Mouse (Mus musculus) splenic B cell, adult 2 months (primary cell): ENCODE data around the gene Lin37.

ENCODE experiments used
- DNase-seq: peaks from one replicate; pipeline ENCODE4 v3.0.0-alpha.2; 2011; ENCODE audit warnings: low read depth, low spot score
- H3K27me3 ChIP-seq: 2 replicates; pipeline ENCODE4 v1.6.1; 2012; ENCODE audit warnings: mild to moderate bottlenecking, low read length, moderate library complexity, mixed read lengths; ENCODE audit not compliant: control insufficient read depth, poor library complexity, insufficient read depth, severe bottlenecking
- H3K36me3 ChIP-seq: 2 replicates; pipeline ENCODE4 v1.6.1; 2012; ENCODE audit warnings: mild to moderate bottlenecking, low read length, moderate library complexity, mixed read lengths; ENCODE audit not compliant: control insufficient read depth, poor library complexity, insufficient read depth, severe bottlenecking

Gene Lin37

DNA sequence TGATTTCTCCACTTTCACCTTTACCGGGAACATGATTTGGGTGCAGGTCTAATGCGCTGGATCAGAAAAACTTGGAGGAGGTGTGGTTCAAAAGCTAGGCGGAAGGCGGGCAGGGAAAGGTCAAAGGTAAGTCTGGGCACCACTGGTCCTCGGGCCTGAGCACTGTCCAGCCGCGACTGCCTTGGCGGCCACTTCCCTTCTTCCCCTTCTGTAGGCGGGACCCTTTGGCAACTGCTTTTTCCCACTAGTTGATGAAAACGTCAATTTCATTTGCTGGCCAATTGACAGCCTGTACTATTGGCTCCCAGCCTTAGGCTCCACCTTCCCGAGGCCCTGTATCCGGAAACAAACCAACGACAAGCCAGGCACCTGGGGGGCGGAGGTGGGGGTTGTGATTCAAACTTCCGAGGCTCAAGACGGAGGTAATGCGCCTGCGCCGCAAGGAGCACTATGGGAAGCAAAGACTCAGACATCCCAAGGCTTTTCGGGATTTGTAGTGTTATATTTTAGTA lies at the start of gene Lin37:
Gene Lin37, minus strand, starts transcription at position 396 of the 512 bp plus-strand sequence.
- H3K27me3 ChIP-seq: no peaks in the 10 kb centered on the region
- H3K36me3 ChIP-seq: peaks cover 10% of the 10 kb centered on the region
- DNase-seq: peak; percentile 94

DNA sequence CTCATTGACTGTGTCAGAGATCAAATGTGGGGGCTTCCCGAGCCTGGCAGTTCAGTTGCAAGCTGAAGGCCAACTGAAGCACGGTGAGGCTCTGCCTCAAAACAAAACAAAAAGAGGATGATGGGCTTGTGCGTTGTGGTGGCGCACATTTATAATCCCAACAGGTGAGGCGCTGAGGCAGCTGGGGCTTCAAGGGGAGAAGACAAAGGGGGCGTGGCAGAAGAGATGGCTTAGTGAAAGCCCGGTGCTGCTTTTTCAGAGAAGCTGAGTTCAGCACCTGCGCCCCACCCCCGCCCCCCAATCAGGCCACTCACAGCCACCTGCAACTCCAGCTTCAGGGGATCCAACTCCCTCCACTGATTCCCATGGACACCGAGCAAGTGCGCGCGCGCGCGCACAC lies 48.8 kb upstream of the Lin37 start:
- H3K36me3 ChIP-seq: no peaks in the 10 kb centered on the region
- DNase-seq: no peak

DNA sequence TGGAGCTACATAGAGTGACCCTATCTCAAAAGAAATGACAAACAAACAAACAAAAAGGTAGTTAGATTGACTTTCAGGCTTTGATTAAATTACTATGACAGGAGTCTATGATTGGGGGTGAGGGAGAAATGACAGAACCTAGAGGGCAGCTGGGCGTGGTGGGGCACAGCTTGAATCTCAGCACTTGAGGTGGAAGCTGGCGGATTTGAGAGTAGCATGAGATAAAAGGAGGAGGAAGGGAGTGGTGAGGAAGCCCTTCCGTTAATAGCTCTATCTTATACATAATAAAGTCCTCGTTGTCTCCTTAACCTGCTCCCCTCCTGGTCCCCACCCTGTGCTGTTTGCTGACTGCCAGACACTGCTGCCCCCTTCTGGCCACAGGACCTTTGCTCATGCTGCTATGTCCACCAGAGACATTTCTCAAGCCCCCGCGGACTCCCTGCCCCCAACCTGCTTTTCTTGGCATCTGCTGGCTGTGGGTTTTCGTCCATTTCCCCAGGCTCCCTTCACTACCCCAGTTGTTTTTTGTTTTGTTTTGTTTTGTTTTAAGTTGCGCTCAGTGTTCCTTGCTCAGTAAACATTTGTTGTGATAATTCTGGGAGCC lies 48.2 kb upstream of the Lin37 start:
- no peaks in the 10 kb centered on the region for H3K36me3 ChIP-seq
- peak; percentile 84 for DNase-seq
- H3K27me3 ChIP-seq: no peaks in the 10 kb centered on the region

More for the DNA sequence above, 48.8 kb upstream of the Lin37 start:
- no peaks in the 10 kb centered on the region for H3K27me3 ChIP-seq

DNA sequence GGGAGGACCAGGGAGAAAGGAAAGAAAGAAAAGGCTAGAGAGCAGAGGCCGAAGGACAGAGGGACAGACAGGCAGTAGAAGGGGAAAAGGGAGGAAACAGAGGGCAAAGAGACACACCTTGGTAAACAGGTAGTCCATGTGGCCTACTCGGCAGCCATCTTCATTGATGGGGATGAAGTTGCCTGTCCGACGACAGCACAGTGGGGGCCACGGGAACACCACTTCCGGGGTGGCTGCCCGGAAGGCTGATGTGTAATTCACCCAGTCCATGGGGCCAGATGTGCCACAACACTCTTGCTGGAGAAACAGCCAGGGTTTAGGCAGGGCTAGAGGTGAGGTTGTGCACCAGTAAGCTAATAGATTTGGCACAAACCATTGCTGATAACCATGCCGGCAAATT lies 45.3 kb upstream of the Lin37 start:
- no peaks in the 10 kb centered on the region for H3K36me3 ChIP-seq
- DNase-seq: no peak

DNA sequence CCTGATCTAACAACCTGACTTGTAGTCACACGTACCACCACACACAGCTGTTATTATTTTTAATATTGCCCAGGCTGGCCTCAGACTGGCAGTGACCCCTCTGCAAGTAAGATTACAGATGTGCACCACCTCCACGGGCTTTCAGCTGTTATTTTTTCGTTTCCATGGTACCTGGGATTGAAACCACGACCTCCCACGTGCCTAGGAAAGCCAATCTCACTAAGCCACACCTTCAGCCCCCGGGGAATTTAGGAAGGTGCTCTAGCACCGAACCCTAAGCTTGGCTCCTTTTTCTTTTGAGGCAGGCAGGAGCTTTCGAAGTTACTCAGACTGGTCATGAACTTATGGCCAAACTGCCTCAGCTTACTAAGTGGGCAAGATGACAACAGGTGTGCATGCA lies 44.8 kb upstream of the Lin37 start:
- H3K36me3 ChIP-seq: no peaks in the 10 kb centered on the region
- no peak for DNase-seq
- H3K27me3 ChIP-seq: no peaks in the 10 kb centered on the region

More for the DNA sequence above, 45.3 kb upstream of the Lin37 start:
- H3K27me3 ChIP-seq: no peaks in the 10 kb centered on the region

DNA sequence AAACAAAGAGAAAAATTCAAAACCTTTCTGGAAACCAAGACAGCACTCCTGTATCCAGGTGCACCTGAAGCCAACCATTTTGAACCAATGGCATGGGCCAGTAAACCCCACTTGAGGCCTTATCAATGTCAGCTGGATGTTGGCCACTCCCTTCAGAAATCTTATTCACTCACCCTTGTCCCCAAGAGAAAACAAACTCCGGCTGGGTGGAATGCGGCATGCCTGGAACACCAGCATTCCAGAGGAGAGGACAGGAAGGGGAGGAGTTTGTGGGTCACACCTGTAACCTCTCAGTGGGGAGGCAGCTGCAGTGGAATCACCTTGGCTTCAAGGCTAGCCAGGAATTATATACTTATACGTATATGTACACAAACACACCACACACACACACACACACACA lies 42.9 kb upstream of the Lin37 start:
- H3K27me3 ChIP-seq: no peaks in the 10 kb centered on the region
- DNase-seq: no peak

DNA sequence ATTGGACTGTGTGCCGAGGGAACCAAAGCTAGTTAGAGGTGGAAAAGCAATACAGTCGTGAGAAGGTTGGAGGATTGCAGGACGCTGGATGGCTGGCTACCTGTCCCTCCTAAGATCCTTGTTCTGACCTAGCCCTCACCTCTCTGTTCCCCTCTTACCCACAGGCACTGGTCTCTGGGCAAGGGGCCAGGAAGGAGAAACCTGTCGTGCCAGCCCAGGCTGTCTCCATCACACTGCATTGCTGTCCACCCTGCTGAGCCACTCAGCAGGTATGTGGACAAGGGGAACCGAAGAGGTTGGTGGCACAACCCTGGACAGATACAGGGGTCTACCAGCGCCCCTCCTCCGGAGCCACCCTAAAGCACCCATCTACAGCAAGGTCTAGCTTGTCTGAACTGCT lies 41.0 kb upstream of the Lin37 start:
- DNase-seq: no peak
- Histone ChIP-seq H3K27me3 (no peaks in the 10 kb centered on the region), H3K36me3 (no peaks in the 10 kb centered on the region)

More for the DNA sequence above, 42.9 kb upstream of the Lin37 start:
- no peaks in the 10 kb centered on the region for H3K36me3 ChIP-seq

DNA sequence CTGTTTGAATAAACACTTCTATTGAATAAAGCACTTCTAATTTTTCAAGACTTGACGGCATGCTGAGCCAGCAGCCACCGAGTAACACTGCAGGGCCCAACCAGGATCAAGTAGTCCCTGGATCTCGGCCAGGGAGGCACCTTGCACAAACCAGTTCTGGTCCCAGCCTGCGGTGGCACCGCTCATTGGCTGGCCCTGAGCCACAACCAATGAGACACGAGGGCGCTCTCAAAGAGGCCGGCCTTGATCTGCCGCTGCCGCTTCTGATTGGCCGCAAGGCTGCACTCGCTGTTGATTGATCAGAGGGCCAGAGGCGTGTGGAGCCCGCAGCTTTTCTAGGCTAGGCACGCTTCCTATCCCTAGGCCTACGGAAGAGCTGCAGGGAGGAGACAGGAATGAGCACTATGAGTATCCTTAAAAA lies 40.3 kb upstream of the Lin37 start:
- DNase-seq: peak; percentile 64

DNA sequence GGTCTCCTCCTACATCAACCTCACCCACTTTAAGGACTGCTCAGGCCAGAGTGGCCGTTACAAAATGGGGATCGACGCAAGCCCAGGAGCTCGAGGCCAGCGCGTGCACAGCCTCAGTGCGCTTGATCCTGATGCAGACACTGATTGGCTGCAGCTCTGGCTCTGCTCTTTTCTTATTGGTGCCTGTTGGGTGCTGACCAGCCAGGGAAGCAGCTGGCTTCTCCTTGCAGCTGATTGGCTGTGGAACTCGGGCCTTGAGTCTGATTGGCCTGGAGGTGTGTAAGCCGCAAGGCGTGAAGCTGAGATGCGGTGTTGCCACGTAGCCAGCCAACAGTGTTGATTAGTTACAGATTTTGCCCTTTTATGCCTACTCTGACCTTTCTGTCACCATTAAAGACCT lies 39.1 kb upstream of the Lin37 start, which contains the start of gene Zbtb32:
Gene Zbtb32, minus strand, starts transcription at position 124 of the 400 bp plus-strand sequence.
- H3K27me3 ChIP-seq: no peaks in the 10 kb centered on the region
- H3K36me3 ChIP-seq: no peaks in the 10 kb centered on the region
- DNase-seq: no peak

More for the DNA sequence above, 40.3 kb upstream of the Lin37 start:
- H3K27me3 ChIP-seq: no peaks in the 10 kb centered on the region
- H3K36me3 ChIP-seq: no peaks in the 10 kb centered on the region

DNA sequence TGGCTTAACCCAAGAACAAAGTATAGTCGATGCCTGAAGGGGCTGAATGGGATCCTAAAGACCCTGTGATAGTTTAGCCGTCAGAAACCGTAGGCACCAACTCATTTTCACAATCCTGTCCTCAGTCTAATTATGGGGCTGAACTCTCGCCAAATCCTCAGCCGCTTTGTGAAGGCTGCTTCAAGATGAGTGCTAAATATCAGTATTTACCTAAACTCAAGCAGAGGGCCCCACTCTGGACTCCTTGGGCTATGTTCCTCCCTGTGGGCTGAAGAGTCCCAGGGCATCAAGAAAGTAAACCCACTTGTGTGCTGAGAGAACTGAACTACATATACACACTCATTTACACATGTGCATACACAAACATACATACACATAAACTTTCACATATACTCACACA lies 37.2 kb upstream of the Lin37 start:
- no peak for DNase-seq
- H3K27me3 ChIP-seq: no peaks in the 10 kb centered on the region
- H3K36me3 ChIP-seq: no peaks in the 10 kb centered on the region

DNA sequence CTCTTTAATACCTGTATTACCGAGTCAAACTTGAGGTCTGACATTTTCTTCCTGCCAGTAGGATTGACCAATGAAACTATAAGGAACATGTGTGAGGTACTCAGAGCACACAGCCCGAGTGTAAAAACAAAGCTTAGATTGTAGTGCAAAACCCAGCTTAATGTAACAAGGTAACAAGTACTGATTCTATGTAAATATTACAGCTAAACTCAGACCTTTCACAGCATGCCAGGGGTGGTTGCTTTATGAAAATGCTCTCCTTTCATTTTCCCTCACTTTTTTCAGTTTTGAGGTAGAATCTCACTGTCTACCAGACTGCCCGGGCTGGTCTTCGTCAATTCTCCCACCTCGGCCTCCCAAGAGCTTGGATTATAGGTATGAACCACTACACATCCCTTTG lies 36.5 kb upstream of the Lin37 start:
- H3K27me3 ChIP-seq: no peaks in the 10 kb centered on the region
- no peaks in the 10 kb centered on the region for H3K36me3 ChIP-seq
- DNase-seq: no peak

DNA sequence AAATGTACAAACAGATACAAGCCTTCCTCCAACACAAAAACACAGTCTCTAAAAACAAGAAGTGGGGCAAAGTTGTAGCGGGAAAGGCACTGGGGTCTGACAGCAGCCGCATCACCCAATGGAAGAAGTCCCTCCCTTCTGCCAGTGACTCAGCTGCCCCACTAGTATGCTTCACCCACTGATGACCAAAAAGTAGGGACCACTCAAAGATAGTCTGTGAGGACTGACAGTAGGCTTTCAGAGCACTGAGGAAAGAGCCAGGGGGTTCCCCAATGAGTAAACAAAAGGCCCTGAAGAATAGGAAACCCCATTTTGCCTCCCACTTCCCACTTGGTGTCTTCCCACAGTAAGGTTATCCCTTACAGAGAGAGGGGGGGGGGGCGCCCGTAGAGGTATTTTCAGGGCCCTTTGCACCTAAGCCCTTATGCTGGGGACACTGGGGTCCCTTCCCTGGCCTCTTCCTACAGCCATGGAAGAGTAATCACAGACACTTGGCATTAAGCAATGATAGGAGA lies 34.9 kb upstream of the Lin37 start:
- Histone ChIP-seq H3K36me3 (no peaks in the 10 kb centered on the region), H3K27me3 (no peaks in the 10 kb centered on the region)
- DNase-seq: peak; percentile 48

DNA sequence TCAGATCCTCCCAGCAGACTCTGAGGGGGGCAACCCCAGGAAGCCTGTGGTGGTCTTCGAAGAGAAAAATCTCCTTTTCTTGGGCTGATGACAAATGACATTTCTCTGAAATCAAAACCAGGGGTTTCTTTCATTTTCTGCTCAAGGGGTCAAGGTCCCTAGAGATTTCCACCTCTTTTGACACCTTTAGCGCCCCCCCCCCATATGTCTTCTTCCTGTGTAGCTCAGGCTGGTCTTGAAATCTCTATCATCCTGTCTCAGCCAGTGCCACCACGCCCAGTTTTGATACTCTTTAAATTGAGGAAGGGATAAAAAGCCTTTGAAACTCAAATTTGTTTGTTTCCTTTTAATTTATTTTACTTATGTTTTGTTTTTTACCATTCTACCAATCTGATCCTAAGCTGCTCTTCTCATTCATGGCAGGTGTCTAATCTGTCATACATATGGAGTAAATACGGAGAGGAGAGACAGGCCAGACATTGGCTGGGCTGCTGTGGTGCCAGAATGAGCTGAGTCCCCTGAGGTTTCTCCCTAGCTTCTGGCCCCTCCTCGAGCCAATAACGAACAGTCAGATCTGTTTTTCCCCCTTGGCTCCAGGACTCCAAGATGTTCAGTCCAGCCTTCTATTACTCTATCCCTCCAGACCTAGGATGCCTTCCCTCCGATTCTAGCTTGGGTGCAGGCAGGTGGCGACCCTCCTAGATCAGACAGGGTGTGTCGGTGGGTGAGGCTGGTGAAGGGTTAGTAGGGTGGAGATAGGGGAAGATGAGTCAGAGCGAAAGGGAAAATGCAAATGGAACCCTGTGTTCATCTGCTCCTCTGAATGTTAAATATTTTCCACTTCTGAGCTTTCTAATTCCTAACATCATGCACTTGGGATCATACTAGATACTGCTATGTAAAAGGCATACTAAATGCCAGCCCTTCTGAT lies 34.2 kb upstream of the Lin37 start:
- Histone ChIP-seq H3K27me3 (no peaks in the 10 kb centered on the region), H3K36me3 (no peaks in the 10 kb centered on the region)
- peak; percentile 61 for DNase-seq

DNA sequence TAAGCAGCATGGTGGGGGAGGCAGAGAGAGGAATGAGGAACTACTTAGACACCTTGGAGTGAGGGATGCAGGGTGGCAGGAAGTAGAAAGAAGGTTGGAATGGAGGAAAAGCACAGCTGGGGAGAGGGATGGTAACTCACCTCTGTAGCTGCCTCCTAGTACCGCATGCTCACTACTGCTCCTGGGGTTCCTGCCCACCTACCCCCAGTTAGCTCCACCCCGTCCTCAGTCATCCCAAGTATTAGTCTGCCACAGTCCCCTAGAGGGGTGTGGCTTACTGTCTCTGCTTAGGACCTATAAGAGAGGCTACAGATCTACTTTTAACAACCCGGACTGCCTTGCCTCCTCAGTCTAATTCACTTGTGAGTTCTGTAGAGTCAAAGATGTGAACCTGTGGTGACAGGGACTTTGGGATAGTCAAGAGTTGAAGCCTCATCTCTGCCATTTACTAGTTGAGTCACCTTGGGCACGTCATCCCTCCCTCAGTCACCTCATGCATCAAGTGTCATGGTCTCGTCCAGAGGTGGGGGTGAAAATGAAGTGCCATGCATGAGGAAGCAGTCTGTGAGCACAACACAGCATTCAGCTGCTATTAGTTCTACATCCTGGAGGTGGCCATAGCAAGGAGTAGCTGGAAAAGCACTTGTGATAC lies 33.3 kb upstream of the Lin37 start:
- Histone ChIP-seq H3K36me3 (no peaks in the 10 kb centered on the region), H3K27me3 (no peaks in the 10 kb centered on the region)
- DNase-seq: peak; percentile 35
